Mouse (Mus musculus) megakaryocyte-erythroid progenitor cell, adult 5-6 weeks (primary cell): ENCODE results near the gene Slc16a12. TPM values are rescaled to one million over a fixed set of nuclear protein-coding genes. Genes with fewer than 3 reads are reported as not detected.

ENCODE experiments used
- ATAC-seq: replicated peaks from 2 replicates; pipeline ENCODE4 v1.8.0; 2016; ENCODE audit warnings: mild to moderate bottlenecking, inconsistent platforms; ENCODE audit not compliant: severe bottlenecking, poor library complexity, low FRiP score, low TSS enrichment
- total RNA-seq, 2 experiments: library from RNA; stranded (forward) in 1 of 2; stranded (reverse) in 1 of 2; fragments of 200-1000, 215-1000 nt in 1 of 2; fragments of >200 nt in 1 of 2; fragmentation: Nextera tagmentation in 1 of 2; gene quantifications; 2 replicates each; pipeline ENCODE4 v1.2.3; 2014 to 2017

The Slc16a12 gene
- total RNA-seq, 2 experiments from 2014 or later: not detected

DNA sequence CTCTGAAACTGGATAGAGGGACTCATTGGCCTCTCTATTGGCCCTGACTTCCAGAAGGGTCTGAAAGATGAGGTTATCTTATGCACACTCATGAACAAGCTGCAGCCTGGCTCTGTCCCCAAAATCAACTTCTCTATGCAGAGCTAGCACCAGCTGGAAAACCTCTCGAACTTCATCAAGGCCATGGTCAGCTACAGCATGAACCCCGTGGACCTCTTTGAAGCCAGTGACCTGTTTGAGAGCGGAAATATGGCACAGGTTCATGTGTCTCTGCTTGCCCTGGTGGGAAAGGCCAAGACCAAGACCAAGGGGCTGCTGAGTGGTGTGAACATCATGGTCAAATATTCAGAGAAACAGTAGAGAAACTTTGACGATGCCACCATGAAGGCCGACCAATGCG, 123.3 kb downstream of the Slc16a12 start:
- no peak for ATAC-seq

GRCm38 (mm10) chr19:34620871-34621270, 126.2 kb downstream of the Slc16a12 start:
- no peak for ATAC-seq

Other genes starting within 250 kb of the Slc16a12 start
- 31.6 and 38.3 TPM in 2 replicates for gene Lipa, start 219.8 kb downstream of the Slc16a12 start, total RNA-seq (2014; fragmentation: Nextera tagmentation)
- gene Lipa, start 219.8 kb downstream of the Slc16a12 start, total RNA-seq (2017): 26.1 and 28.3 TPM in 2 replicates
- gene Ifit2, start 196.6 kb downstream of the Slc16a12 start, total RNA-seq (2014; fragmentation: Nextera tagmentation): 7.1 and 7.6 TPM in 2 replicates
- 13.4 and 15.4 TPM in 2 replicates for gene Ifit2, start 196.6 kb downstream of the Slc16a12 start, total RNA-seq (2017)
- gene Ifit3, start 163.8 kb downstream of the Slc16a12 start, total RNA-seq (2014; fragmentation: Nextera tagmentation): not detected in 2 replicates
- 0.69 and 1.2 TPM in 2 replicates for gene Ifit3, start 163.8 kb downstream of the Slc16a12 start, total RNA-seq (2017)
- not detected in 2 replicates for gene Ifit1bl1, start 145.3 kb downstream of the Slc16a12 start, total RNA-seq (2014; fragmentation: Nextera tagmentation)
- gene Ifit1bl1, start 145.3 kb downstream of the Slc16a12 start, total RNA-seq (2017): 0.46 TPM in 1 of 2 replicates, not detected in the other
- gene Ifit3b, start 139.3 kb downstream of the Slc16a12 start, total RNA-seq (2014; fragmentation: Nextera tagmentation): not detected in 2 replicates
- gene Ifit3b, start 139.3 kb downstream of the Slc16a12 start, total RNA-seq (2017): not detected in 2 replicates
- gene Ifit1bl2, start 106.5 kb downstream of the Slc16a12 start, total RNA-seq (2014; fragmentation: Nextera tagmentation): not detected in 2 replicates
- gene Ifit1bl2, start 106.5 kb downstream of the Slc16a12 start, total RNA-seq (2017): not detected in 2 replicates
- gene Ifit1, start 106.4 kb downstream of the Slc16a12 start, total RNA-seq (2014; fragmentation: Nextera tagmentation): 0.69 TPM in 1 of 2 replicates, not detected in the other
- gene Ifit1, start 106.4 kb downstream of the Slc16a12 start, total RNA-seq (2017): 1.8 and 2.9 TPM in 2 replicates
- gene Pank1, start 132.2 kb upstream of the Slc16a12 start, total RNA-seq (2014; fragmentation: Nextera tagmentation): 8.8 and 28.1 TPM in 2 replicates
- gene Pank1, start 132.2 kb upstream of the Slc16a12 start, total RNA-seq (2017): 17.8 and 18.1 TPM in 2 replicates
- gene Kif20b, start 175.1 kb upstream of the Slc16a12 start, total RNA-seq (2014; fragmentation: Nextera tagmentation): 100 and 118 TPM in 2 replicates
- 99.0 and 103 TPM in 2 replicates for gene Kif20b, start 175.1 kb upstream of the Slc16a12 start, total RNA-seq (2017)